Mouse (Mus musculus): ENCODE results near the gene Mllt3.

DNA sequence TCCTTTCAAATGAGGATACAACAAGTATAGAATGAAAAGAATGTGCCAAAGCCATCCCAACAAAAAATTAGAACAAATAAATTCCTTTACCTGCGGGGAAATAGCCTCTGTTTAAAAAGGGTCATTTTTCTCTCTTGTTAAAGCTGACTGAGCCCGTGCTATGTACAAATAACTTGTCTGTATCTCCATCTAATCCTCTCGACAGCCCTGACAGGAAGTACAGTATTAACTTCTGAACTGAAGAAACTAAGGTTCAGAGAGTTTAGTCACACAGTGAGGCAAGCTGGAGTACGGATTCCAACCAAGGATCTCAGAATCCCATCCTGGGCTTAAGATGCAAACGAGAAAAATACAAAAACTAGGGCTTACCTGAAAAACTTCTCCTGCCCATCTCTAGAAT is 50.6 kb downstream of the Mllt3 start:
- TF ChIP-seq CTCF (IDR thresholded peaks at IDR 0.05; ENCODE audit: borderline replicate concordance, extremely low read depth, insufficient read depth, insufficient read length) (no peak), POLR2A (IDR thresholded peaks at IDR 0.05; ENCODE audit: borderline replicate concordance, extremely low read depth, insufficient read depth, insufficient read length, poor library complexity, severe bottlenecking) (no peak)
